Mouse (Mus musculus): ENCODE data around the gene Ppp6r1.
"Not testable (repeated sequence)": the region's sequence is repeated elsewhere in the genome, so short reads cannot be mapped to it uniquely, and the experiment has no call there.

DNA sequence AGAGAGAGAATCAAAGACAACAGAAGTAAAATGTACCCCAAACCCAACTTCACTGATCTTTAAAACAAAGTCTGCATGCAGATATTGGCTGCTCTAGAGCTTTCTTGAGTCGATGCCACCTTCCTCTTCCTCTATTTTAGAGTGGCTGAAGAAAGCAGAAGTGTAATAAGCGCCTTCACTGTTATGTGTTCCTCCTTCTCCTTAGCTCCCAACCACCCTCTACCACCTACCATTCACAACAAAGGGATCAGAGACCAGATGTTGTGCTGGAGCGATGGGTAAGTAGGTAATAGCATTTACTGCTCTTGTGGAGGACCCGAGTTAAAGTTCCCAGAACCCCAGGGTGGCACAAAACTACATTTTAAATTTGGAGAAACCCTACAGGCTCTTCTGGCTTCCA is 61.8 kb downstream of the Ppp6r1 start:
- not testable (repeated sequence) for TF ChIP-seq POLR2A (IDR thresholded peaks at IDR 0.05; ENCODE audit: extremely low read depth, insufficient read depth, low read length); CTCF (IDR thresholded peaks at IDR 0.05; ENCODE audit: low read depth, low read length)

All from liver, adult 2 months (tissue).